Mouse (Mus musculus) adrenal gland, adult 8-10 months (tissue): ENCODE data around the gene Commd1. TPM values are rescaled to one million over a fixed set of nuclear protein-coding genes. Genes with fewer than 3 reads are reported as not detected.

Source experiments
- DNase-seq: peaks from one replicate; pipeline ENCODE4 v3.0.0; 2022
- total RNA-seq, 4 experiments: library from RNA; stranded (reverse); gene quantifications; 2 replicates each; pipeline ENCODE4 v1.2.4; 2022

Gene Commd1
- total RNA-seq, 4 experiments from 2014 or later, result 84.5 to 100.0 (median 90.1) TPM

GRCm38 (mm10) chr11:22885350-22885749 lies 96.8 kb downstream of the Commd1 start:
- no peak for DNase-seq

- DNase-seq, result no peak
Measured at GRCm38 (mm10) chr11:22883676-22884075, 98.5 kb downstream of the Commd1 start.

- no peak for DNase-seq
Measured at GRCm38 (mm10) chr11:22882926-22883325, 99.3 kb downstream of the Commd1 start.

GRCm38 (mm10) chr11:22880383-22881172 lies 101.6 kb downstream of the Commd1 start:
- DNase-seq, result no peak

GRCm38 (mm10) chr11:22879645-22880044 lies 102.5 kb downstream of the Commd1 start:
- DNase-seq, result no peak

GRCm38 (mm10) chr11:22876680-22877330 lies 105.4 kb downstream of the Commd1 start:
- DNase-seq, result no peak

GRCm38 (mm10) chr11:22875279-22875678 lies 106.9 kb downstream of the Commd1 start:
- no peak for DNase-seq

GRCm38 (mm10) chr11:22874747-22875146 lies 107.4 kb downstream of the Commd1 start:
- no peak for DNase-seq

- no peak for DNase-seq
Measured at GRCm38 (mm10) chr11:22873383-22873782, 108.8 kb downstream of the Commd1 start.

GRCm38 (mm10) chr11:22872307-22872680 lies 109.9 kb downstream of the Commd1 start:
- no peak for DNase-seq

- no peak for DNase-seq
Measured at GRCm38 (mm10) chr11:22871628-22872306, 110.4 kb downstream of the Commd1 start.

GRCm38 (mm10) chr11:22868582-22868981 lies 113.6 kb downstream of the Commd1 start:
- no peak for DNase-seq

- DNase-seq, result no peak
Measured at GRCm38 (mm10) chr11:22867691-22868090, 114.5 kb downstream of the Commd1 start.

GRCm38 (mm10) chr11:22865635-22866246 lies 116.4 kb downstream of the Commd1 start:
- no peak for DNase-seq

GRCm38 (mm10) chr11:22864305-22865060 lies 117.7 kb downstream of the Commd1 start:
- no peak for DNase-seq

- no peak for DNase-seq
Measured at GRCm38 (mm10) chr11:22863581-22863980, 118.6 kb downstream of the Commd1 start.

GRCm38 (mm10) chr11:22861315-22861714 lies 120.9 kb downstream of the Commd1 start:
- DNase-seq, result no peak

- peak; percentile 53 for DNase-seq
Measured at GRCm38 (mm10) chr11:22860335-22861227, 121.6 kb downstream of the Commd1 start, which contains the start of gene B3gnt2. Gene B3gnt2 (minus strand): TSS chr11:22860961.

- peak; percentile 85 for DNase-seq
Measured at GRCm38 (mm10) chr11:22859633-22860334, 122.4 kb downstream of the Commd1 start.

GRCm38 (mm10) chr11:22859301-22859632 lies 122.9 kb downstream of the Commd1 start:
- DNase-seq, result no peak
